Mouse (Mus musculus): ENCODE data around the gene E030018B13Rik.
A peak's percentile ranks its signal among the peaks of the same experiment; 100 is the strongest.

Gene E030018B13Rik

GRCm38 (mm10) chr7:63916268-63916907, at the start of gene E030018B13Rik:
Gene E030018B13Rik (plus strand): TSS chr7:63916857.
- no peak for DNase-seq (ENCODE audit: low spot score in 2 of 2)

DNA sequence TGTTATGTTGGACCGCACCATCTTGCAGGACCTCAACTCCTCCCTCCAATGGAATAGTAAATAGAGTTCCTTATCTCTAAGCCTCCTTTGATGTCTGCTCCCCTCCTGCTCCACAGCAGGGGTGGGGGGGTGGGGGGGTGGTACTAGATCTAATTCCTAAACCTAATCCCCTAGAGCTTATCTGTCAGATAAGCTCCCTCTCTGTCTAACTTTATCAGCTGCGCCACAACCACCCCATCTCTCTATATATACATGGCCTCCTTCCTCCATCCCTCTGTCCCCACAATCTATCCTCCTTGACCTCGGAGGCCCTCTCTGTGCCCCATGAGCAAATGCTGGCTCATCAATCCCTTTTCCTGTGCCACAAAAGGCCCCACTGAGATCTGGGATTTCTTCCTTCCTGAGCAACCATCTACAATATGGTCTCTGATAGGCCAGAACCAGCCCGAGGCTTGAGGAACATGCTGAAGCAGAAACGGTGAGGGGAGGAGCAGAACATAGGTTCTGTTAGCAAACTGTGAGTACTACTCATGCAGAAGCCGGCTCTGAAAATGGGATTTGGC, 48.2 kb upstream of the E030018B13Rik start:
- no peak for DNase-seq (ENCODE audit: low spot score in 2 of 2)

- no peak for DNase-seq (ENCODE audit: low spot score in 2 of 2)
Observed at GRCm38 (mm10) chr7:63871698-63872097, 45.0 kb upstream of the E030018B13Rik start.

DNA sequence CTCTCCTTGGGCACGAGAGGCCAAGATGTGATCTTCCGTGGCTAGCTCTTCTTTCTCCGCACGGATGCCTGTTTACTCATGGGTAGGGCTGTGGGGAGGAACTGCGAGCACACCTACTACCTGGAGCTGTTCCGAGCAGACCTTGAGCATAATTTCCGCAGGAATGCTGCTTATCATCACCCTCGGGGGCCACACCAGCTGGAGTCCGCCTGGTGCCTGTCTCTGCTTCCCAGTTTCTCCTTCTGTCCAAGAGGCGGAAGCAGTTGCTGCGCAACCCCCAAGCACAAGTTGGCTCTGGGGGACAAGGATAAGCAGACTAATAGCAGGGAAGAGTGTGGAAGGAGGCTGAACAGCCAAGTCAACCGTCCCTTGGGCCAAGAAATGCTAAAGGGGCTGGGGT, 42.8 kb upstream of the E030018B13Rik start:
- no peak for DNase-seq (ENCODE audit: low spot score in 2 of 2)

DNA sequence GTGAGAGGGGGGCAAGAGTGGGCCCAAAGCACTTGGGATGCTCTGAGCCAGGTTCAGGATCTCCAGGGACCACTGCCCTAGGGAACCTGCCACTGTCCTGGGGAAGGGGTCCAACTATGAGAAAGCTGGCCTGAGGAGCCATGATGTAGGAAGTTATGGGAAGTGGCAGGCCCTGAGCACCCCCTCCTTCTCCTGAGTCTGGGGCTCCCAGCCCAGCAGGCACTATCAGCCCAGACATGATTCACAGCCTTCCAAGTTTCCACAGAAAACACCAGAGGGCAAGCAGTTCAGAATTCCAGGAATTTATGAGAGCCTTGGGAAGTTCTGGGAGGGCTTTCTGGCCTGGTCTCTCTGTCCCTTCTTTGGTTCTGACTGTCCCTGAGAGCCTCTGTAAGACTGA, 41.0 kb upstream of the E030018B13Rik start:
- no peak for DNase-seq (ENCODE audit: low spot score in 2 of 2)

GRCm38 (mm10) chr7:63876640-63877039, 40.0 kb upstream of the E030018B13Rik start:
- DNase-seq (ENCODE audit: low spot score in 2 of 2): no peak

GRCm38 (mm10) chr7:63877610-63878009, 39.0 kb upstream of the E030018B13Rik start:
- no peak for DNase-seq (ENCODE audit: low spot score in 2 of 2)

DNA sequence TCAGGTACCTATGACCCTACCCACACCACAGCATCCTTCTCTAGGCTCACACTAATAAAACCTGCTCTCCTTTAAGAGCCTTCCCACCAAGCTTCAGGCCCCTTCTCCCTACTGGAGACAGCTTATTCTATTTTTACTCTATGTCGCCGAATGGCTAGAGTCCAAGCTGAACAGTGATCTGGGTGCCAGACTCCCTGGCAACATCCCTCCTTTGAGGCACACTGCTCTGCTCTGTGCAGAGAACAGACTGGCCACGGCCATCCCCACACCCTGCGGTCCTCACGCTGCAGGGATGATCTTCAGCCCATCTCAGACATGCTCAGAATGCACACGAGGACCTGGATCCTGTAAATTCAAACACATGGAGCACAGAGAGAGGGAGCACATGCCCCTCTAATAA, 37.1 kb upstream of the E030018B13Rik start:
- no peak for DNase-seq (ENCODE audit: low spot score in 2 of 2)

DNA sequence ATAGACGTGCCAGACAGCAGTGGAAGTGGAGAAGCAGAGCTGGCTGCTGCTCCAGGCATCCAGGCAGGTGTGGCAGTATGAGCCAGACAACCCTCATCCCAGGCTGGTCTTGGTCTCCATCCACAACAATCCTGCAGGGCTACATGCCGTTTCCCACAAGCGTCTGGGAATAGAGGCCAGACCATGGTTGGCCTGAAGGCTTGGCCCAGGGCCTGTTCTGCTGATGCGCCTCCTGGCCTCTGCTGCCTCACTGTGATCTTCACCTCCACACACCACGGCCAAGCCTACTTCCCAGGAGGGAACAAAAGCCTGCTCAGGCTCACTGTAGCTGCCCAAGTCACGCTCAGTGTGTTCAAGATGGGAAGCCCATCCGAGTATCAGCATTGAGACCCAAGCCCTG, 33.9 kb upstream of the E030018B13Rik start:
- no peak for DNase-seq (ENCODE audit: low spot score in 2 of 2)

- no peak for DNase-seq (ENCODE audit: low spot score in 2 of 2)
Observed at GRCm38 (mm10) chr7:63885025-63885424, 31.6 kb upstream of the E030018B13Rik start.

GRCm38 (mm10) chr7:63887034-63887551, 29.6 kb upstream of the E030018B13Rik start:
- no peak for DNase-seq (ENCODE audit: low spot score in 2 of 2)

- DNase-seq (ENCODE audit: low spot score in 2 of 2): no peak
Observed at GRCm38 (mm10) chr7:63887602-63888123, 29.0 kb upstream of the E030018B13Rik start.

DNA sequence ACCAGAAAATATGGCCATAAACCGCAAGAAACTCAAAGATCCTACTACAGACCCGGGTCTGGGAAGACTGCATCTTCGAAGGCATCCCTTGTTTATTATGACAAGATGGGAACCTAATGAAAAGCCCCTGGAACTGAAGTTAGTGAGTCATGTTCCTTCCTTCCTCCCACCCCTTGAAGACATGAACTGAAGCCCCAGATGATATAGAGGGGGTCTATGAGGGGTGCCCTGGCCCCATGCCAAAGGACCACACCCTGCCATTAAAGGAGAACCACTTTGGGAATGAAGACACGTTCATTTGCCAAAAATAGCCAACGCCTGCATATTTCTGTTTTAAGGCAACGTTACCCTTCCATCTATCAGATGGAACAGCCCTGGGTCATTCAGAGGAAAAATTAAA, 28.0 kb upstream of the E030018B13Rik start:
- DNase-seq (ENCODE audit: low spot score in 2 of 2): no peak

- no peak for DNase-seq (ENCODE audit: low spot score in 2 of 2)
Observed at GRCm38 (mm10) chr7:63889116-63889975, 27.3 kb upstream of the E030018B13Rik start.

GRCm38 (mm10) chr7:63891488-63892075, 25.1 kb upstream of the E030018B13Rik start:
- no peak for DNase-seq (ENCODE audit: low spot score in 2 of 2)

GRCm38 (mm10) chr7:63893201-63893600, 23.5 kb upstream of the E030018B13Rik start:
- no peak for DNase-seq (ENCODE audit: low spot score in 2 of 2)

DNA sequence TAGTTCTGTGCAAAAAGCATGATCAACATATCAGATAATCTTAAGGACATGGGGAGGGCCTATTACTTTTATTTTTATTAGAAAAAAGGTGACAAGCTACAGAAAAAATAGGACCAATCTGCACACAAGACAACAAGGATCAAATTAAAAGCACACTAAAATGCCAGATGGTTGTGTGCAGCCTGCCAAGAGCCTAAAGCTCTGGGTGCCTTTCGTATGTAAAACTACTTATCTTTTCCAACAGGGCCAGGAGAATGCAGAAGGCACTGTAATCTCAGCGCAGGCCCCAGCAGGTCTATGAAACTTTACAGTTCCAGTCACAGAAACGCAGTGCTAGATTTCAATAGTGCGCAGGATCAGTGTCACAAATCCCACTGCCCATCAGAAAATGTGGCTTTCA, 22.9 kb upstream of the E030018B13Rik start:
- no peak for DNase-seq (ENCODE audit: low spot score in 2 of 2)

DNA sequence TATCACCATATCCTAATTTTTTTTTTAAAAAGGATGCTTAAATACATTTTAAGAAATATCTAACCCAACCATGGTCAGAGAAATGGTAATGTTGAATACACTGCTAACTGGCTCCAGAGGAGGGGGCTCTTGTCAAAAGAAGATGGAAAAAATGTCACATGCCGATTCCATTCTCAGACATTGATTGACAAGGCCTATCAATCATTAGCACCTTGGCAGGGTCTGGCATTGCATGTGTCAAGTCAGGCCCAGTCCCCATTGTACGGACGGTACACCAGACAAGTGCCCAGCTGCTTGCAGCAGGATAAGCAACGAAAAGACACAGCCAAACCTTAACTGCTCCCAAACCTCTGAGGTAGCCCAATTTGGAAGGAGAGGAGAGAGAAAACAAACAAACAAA, 22.0 kb upstream of the E030018B13Rik start:
- DNase-seq (ENCODE audit: low spot score in 2 of 2): no peak

GRCm38 (mm10) chr7:63895223-63895622, 21.4 kb upstream of the E030018B13Rik start:
- no peak for DNase-seq (ENCODE audit: low spot score in 2 of 2)

GRCm38 (mm10) chr7:63896276-63896967, 20.2 kb upstream of the E030018B13Rik start:
- DNase-seq (ENCODE audit: low spot score in 2 of 2): no peak

- peak; percentile 79 to 89 for DNase-seq (ENCODE audit: low spot score in 2 of 2)
Observed at GRCm38 (mm10) chr7:63896968-63897468, 19.6 kb upstream of the E030018B13Rik start.

All from spleen, postnatal 4 days (tissue).